Mouse (Mus musculus) lung, postnatal 4 days (tissue): Measurements from ENCODE around the gene Gm21885.
"Not testable (repeated sequence)": the region's sequence is repeated elsewhere in the genome, so short reads cannot be mapped to it uniquely, and the experiment has no call there.

Experiments
- DNase-seq, 2 experiments: peaks; one replicate each; pipeline ENCODE4 v3.0.0; 2021

Gm21885 gene

GRCm38 (mm10) chr11:94281199-94282181 is at the start of gene Gm21885:
Gene Gm21885 (plus strand): TSS chr11:94281873.
- DNase-seq, result no peak

GRCm38 (mm10) chr11:94233405-94233804 is 48.3 kb upstream of the Gm21885 start:
- DNase-seq, result no peak

- no peak for DNase-seq
These were observed 47.3 kb upstream of the Gm21885 start for GRCm38 (mm10) chr11:94234380-94234779.

- DNase-seq, result no peak
These were observed 46.8 kb upstream of the Gm21885 start for GRCm38 (mm10) chr11:94234857-94235256.

GRCm38 (mm10) chr11:94236074-94236473 is 45.6 kb upstream of the Gm21885 start:
- peak; percentile 73 to 81 for DNase-seq

- DNase-seq, result no peak
These were observed 42.9 kb upstream of the Gm21885 start for GRCm38 (mm10) chr11:94238786-94239185.

- no peak for DNase-seq
These were observed 42.0 kb upstream of the Gm21885 start for GRCm38 (mm10) chr11:94239706-94240105.

GRCm38 (mm10) chr11:94242760-94243421 is 38.8 kb upstream of the Gm21885 start:
- peak; percentile 35 to 38 for DNase-seq

- DNase-seq, result no peak
These were observed 38.1 kb upstream of the Gm21885 start for GRCm38 (mm10) chr11:94243422-94244180.

GRCm38 (mm10) chr11:94244385-94244784 is 37.3 kb upstream of the Gm21885 start:
- no peak for DNase-seq

- DNase-seq, result no peak
These were observed 35.5 kb upstream of the Gm21885 start, which contains the start of gene Wfikkn2 for GRCm38 (mm10) chr11:94245955-94246788. Gene Wfikkn2 (minus strand): TSS chr11:94246005.

GRCm38 (mm10) chr11:94246789-94247061 is 34.9 kb upstream of the Gm21885 start:
- no peak for DNase-seq

GRCm38 (mm10) chr11:94253156-94253555 is 28.5 kb upstream of the Gm21885 start:
- no peak for DNase-seq

- DNase-seq, result no peak
These were observed 28.0 kb upstream of the Gm21885 start for GRCm38 (mm10) chr11:94253691-94254090.

- no peak for DNase-seq
These were observed 25.9 kb upstream of the Gm21885 start for GRCm38 (mm10) chr11:94255733-94256132.

GRCm38 (mm10) chr11:94257987-94258386 is 23.7 kb upstream of the Gm21885 start:
- peak; percentile 22 to 40 for DNase-seq

- no peak for DNase-seq
These were observed 21.9 kb upstream of the Gm21885 start for GRCm38 (mm10) chr11:94259814-94260213.

- no peak for DNase-seq
These were observed 19.9 kb upstream of the Gm21885 start for GRCm38 (mm10) chr11:94261585-94262370.

- peak; percentile 73 to 77 for DNase-seq
These were observed 16.4 kb upstream of the Gm21885 start for GRCm38 (mm10) chr11:94265134-94265785.

- not testable (repeated sequence) for DNase-seq
These were observed 15.5 kb upstream of the Gm21885 start for GRCm38 (mm10) chr11:94266155-94266554.

- DNase-seq, result no peak
These were observed 12.9 kb upstream of the Gm21885 start for GRCm38 (mm10) chr11:94268761-94269160.
